Mouse (Mus musculus) bone marrow macrophage, adult 2 months (primary cell): ENCODE data around the gene Gm26741.

ENCODE experiments used
- CTCF ChIP-seq: IDR thresholded peaks from 2 replicates; pipeline ENCODE4 v1.5.1; 2012; ENCODE audit warnings: low read depth, mild to moderate bottlenecking, low read length, moderate library complexity
- POLR2A ChIP-seq: IDR thresholded peaks from 2 replicates; pipeline ENCODE4 v1.6.1; 2012; ENCODE audit warnings: mild to moderate bottlenecking, low read depth, low read length, borderline replicate concordance

GRCm38 (mm10) chr10:52384823-52385610 lies 26.4 kb downstream of the Gm26741 start:
- no peak for TF ChIP-seq POLR2A
- no peak for TF ChIP-seq CTCF
